Mouse (Mus musculus) urinary bladder, postnatal 0 days (tissue): ENCODE measurements around the gene Ifna1. TPM values are rescaled to one million over a fixed set of nuclear protein-coding genes. Genes with fewer than 3 reads are reported as not detected.

Source experiments
- polyA plus RNA-seq: library from polyadenylated mRNA; unstranded; fragments of >200 nt; fragmentation: Nextera tagmentation; extraction: Ambion mirVana; gene quantifications from 2 replicates; pipeline ENCODE4 v1.2.1, GENCODE M21; 2015

Gene Ifna1
- not detected in 2 replicates for polyA plus RNA-seq

DNA sequence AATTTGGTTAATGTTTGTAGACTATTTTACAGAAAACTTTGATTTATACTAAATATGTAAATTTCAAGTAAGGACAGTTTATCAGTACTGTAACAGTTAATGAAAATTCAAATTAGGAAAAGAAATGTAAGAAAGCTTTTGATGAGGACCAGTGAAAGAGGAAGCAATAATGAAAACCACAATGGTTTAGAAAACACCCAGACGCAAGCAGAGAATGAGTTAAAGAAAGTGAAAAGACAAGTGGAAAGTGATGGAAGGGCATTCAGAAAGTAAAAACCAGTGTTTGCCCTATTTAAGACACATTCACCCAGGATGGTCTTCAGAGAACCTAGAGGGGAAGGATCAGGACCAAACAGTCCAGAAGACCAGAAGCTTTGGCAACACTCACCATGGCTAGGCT is at the start of gene Ifna1:
TSS of gene Ifna1 (plus strand) at position 390 of the 400 bp plus-strand sequence.

DNA sequence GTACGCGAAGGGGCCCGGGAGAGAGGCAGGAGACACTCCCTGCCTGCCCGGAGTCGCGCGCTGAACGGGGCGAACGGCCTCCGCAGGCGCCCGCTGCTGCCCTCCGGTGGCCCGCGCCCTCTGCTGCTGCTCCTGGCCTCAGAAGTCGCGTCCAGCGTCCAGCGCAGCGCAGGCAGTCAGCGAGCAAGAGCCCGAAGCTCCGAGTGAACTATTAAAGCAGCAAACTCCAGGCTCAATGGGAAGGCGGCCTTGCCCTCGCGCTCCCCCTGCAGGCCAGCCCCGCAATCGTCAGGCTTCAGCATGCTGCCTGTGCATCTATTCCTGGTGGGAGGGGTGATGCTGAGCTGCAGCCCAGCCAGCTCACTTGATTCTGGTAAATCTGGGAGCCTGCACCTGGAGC is 46.9 kb upstream of the Ifna1 start, which contains the start of gene Gm13287:
TSS of gene Gm13287 (plus strand) at position 301 of the 400 bp plus-strand sequence.

DNA sequence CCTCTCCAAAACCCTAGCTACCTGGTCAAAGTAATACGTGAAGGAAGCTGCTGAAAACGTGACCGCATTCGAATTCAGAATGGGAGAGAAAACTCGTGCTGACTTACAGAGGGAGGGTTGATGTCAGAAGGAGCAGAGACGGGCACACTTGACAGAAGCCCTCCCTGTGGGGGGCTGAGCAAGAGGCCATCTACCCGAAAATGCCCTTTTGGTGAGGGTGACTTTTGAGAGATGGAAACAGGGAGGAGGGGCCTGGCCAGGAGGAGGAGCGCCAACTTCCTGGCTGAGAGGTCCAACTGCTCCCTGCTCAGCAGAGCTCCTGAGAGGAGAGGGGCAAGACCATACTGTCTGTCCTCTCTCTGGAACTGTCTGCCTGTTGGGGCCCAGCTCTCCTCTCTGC is 44.7 kb upstream of the Ifna1 start, which contains the start of gene Gm13288:
TSS of gene Gm13288 (plus strand) at position 301 of the 400 bp plus-strand sequence.

DNA sequence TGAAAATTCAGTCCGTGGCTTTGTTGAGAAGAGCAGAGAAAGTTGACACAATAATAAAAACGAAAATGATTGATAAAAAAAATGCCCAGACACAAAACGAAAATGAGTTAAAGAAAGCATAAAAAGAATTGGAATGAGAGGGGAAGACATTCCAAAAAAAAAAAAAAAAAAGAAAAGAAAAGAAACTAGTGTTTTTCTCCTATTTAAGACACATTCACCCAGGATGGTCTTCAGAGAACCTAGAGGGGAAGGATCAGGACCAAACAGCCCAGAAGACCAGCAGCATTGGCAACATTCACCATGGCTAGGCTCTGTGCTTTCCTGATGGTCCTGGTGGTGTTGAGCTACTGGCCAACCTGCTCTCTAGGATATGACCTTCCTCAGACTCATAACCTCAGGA is 34.0 kb upstream of the Ifna1 start, which contains the start of gene Ifna7:
TSS of gene Ifna7 (plus strand) at position 301 of the 400 bp plus-strand sequence.

DNA sequence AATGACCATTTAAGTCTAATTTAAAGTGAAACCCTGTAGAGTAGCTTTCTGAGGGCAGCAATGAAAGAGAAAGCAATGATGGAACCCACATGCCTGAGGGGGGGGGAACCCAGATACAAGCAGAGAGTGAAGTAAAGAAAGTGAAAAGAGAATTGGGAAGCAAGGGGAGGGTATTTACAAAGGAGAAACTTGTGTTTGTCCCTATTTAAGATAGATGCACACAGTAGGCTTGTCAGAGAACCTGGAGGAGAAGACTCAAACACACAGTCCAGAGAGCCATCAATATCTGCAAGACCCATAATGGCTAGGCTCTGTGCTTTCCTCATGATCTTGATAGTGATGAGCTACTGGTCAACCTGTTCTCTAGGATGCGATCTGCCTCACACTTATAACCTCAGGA is 30.2 kb upstream of the Ifna1 start, which contains the start of gene Ifna11:
TSS of gene Ifna11 (plus strand) at position 301 of the 400 bp plus-strand sequence.

DNA sequence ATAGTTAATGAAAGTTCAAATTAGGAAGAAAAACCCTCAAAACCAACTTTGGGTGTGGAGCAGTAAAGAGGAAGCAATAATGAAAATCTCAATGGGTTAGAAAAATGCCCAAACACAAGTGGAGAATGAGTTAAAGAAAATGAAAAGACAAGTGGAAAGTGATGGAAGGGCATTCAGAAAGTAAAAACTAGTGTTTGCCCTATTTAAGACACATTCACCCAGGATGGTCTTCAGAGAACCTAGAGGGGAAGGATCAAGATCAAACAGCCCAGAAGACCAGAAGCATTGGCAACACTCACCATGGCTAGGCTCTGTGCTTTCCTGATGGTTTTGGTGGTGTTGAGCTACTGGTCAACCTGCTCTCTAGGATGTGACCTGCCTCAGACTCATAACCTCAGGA is 22.8 kb upstream of the Ifna1 start, which contains the start of gene Ifna6:
TSS of gene Ifna6 (plus strand) at position 301 of the 400 bp plus-strand sequence.

DNA sequence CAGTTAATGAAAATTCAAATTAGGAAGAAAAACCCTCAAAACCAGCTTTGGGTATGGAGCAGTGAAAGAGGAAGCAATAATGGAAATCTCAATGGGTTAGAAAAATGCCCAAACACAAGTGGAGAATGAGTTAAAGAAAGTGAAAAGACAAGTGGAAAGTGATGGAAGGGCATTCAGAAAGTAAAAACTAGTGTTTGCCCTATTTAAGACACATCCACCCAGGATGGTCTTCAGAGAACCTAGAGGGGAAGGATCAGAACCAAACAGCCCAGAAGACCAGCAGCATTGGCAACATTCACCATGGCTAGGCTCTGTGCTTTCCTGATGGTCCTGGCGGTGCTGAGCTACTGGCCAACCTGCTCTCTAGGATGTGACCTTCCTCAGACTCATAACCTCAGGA is 14.7 kb upstream of the Ifna1 start, which contains the start of gene Ifna5:
TSS of gene Ifna5 (plus strand) at position 301 of the 400 bp plus-strand sequence.

DNA sequence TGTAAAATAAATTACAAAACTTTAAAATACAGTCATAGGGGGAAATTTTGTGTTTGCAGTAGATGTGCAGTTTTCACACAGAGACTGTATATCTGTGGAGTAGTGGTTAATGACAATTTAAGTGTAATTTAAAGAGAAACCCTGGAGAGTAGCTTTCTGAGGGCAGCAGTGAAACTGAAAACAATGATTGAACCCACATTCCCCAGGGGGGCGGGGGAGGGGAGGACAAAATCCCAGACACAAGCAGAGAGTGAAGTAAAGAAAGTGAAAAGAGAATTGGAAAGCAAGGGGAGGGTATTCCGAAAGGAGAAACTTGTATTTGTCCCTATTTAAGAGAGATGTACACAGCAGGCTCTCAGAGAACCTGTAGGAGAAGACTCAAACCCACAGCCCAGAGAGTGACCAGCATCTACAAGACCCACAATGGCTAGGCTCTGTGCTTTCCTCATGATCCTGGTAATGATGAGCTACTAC is 8.4 kb upstream of the Ifna1 start, which contains the start of gene Ifna4:
TSS of gene Ifna4 (plus strand) at position 424 of the 474 bp plus-strand sequence.

DNA sequence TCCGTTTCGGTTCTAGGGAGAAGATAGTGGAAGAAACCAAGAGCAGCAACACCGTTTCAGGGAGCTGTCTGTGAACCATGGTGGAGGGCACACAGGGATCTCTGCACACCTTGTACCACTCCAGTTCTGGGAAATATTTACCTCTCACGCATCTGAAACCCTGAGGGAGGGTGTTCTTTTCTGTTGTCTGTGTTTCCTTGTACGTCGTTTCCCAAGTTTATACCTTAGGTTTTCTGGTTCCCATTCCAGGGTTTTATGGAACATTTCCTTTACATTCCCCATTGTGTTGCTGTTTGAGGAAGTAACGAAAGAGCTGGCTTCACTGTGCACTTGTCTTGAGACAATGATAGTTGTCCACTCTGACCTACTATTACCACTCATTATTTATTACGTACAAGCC is 30.2 kb downstream of the Ifna1 start, which contains the start of gene Ifne:
TSS of gene Ifne (minus strand) at position 101 of the 400 bp plus-strand sequence.

Other genes starting within 250 kb of the Ifna1 start
- not detected in 2 replicates for gene Ifna12, start 246.7 kb upstream of the Ifna1 start, polyA plus RNA-seq
- gene C87499, start 215.7 kb upstream of the Ifna1 start, polyA plus RNA-seq: not detected in 2 replicates
- gene Ifna13, start 205.6 kb upstream of the Ifna1 start, polyA plus RNA-seq: not detected in 2 replicates
- not detected in 2 replicates for gene Ifna16, start 173.2 kb upstream of the Ifna1 start, polyA plus RNA-seq
- not detected in 2 replicates for gene Ifna2, start 166.2 kb upstream of the Ifna1 start, polyA plus RNA-seq
- gene Ifnab, start 158.7 kb upstream of the Ifna1 start, polyA plus RNA-seq: not detected in 2 replicates
- 0.34 and 0.37 TPM in 2 replicates for gene Gm26566, start 128.3 kb upstream of the Ifna1 start, polyA plus RNA-seq
- 47.0 and 61.7 TPM in 2 replicates for gene Klhl9, start 127.6 kb upstream of the Ifna1 start, polyA plus RNA-seq
- not detected in 2 replicates for gene Gm13271, start 95.2 kb upstream of the Ifna1 start, polyA plus RNA-seq
- 0.28 and 0.35 TPM in 2 replicates for gene Gm13283, start 90.0 kb upstream of the Ifna1 start, polyA plus RNA-seq
- gene Gm13290, start 76.3 kb upstream of the Ifna1 start, polyA plus RNA-seq: not detected in 2 replicates
- not detected in 2 replicates for gene Gm13289, start 73.2 kb upstream of the Ifna1 start, polyA plus RNA-seq
- not detected in 2 replicates for gene Gm13272, start 70.2 kb upstream of the Ifna1 start, polyA plus RNA-seq
- gene Ifnz, start 68.0 kb upstream of the Ifna1 start, polyA plus RNA-seq: 0.17 and 0.28 TPM in 2 replicates
- not detected in 2 replicates for gene Gm13276, start 64.4 kb upstream of the Ifna1 start, polyA plus RNA-seq
- gene Gm13277, start 61.5 kb upstream of the Ifna1 start, polyA plus RNA-seq: not detected in 2 replicates
- gene Gm13278, start 58.5 kb upstream of the Ifna1 start, polyA plus RNA-seq: not detected in 2 replicates
- gene Gm13275, start 55.6 kb upstream of the Ifna1 start, polyA plus RNA-seq: not detected in 2 replicates
- gene Gm13279, start 52.7 kb upstream of the Ifna1 start, polyA plus RNA-seq: not detected in 2 replicates
- 1.6 and 1.7 TPM in 2 replicates for gene Gm13285, start 50.4 kb upstream of the Ifna1 start, polyA plus RNA-seq
- not detected in 2 replicates for gene Gm13287, start 46.8 kb upstream of the Ifna1 start, polyA plus RNA-seq
- 0.21 TPM in 1 of 2 replicates, not detected in the other for gene Gm13288, start 44.6 kb upstream of the Ifna1 start, polyA plus RNA-seq
- not detected in 2 replicates for gene Ifna7, start 33.9 kb upstream of the Ifna1 start, polyA plus RNA-seq
- not detected in 2 replicates for gene Ifna11, start 30.1 kb upstream of the Ifna1 start, polyA plus RNA-seq
- gene Ifna6, start 22.7 kb upstream of the Ifna1 start, polyA plus RNA-seq: not detected in 2 replicates
- gene Ifna5, start 14.6 kb upstream of the Ifna1 start, polyA plus RNA-seq: not detected in 2 replicates
- gene Ifna4, start 8.2 kb upstream of the Ifna1 start, polyA plus RNA-seq: not detected in 2 replicates
- gene Ifne, start 30.1 kb downstream of the Ifna1 start, polyA plus RNA-seq: not detected in 2 replicates